Mouse (Mus musculus) cerebellum, adult 2 months (tissue): ENCODE measurements around the gene Ccdc78. TPM values are rescaled to one million over a fixed set of nuclear protein-coding genes. Genes with fewer than 3 reads are reported as not detected.

Source experiments
- DNase-seq, 2 experiments: peaks; one replicate each; pipeline ENCODE4 v3.0.0; 2021
- H3K27ac ChIP-seq: fragments of 200-500 bp; 2 replicates; pipeline ENCODE4 v1.5.1; 2012; ENCODE audit warnings: low read length, control low read depth, inconsistent platforms; ENCODE audit not compliant: insufficient read depth
- H3K27me3 ChIP-seq: fragments of 200-500 bp; 2 replicates; pipeline ENCODE4 v1.6.1; 2012; ENCODE audit warnings: inconsistent platforms, mild to moderate bottlenecking, low read length, moderate library complexity; ENCODE audit not compliant: control insufficient read depth, insufficient read depth
- H3K4me1 ChIP-seq: fragments of 200-500 bp; 2 replicates; pipeline ENCODE4 v1.6.1; 2011; ENCODE audit warnings: low read length; ENCODE audit not compliant: control insufficient read depth, insufficient read depth
- H3K4me3 ChIP-seq: fragments of 200-500 bp; replicated peaks from 2 replicates; pipeline ENCODE3; 2011; ENCODE audit warnings: mild to moderate bottlenecking, low read depth, low read length, control low read depth; ENCODE audit not compliant: insufficient read depth
- CTCF ChIP-seq: fragments of 200-500 bp; IDR thresholded peaks from 2 replicates; pipeline ENCODE4 v1.5.1; 2011; ENCODE audit warnings: low read depth, mild to moderate bottlenecking, control low read depth, low read length, moderate library complexity, borderline replicate concordance; ENCODE audit not compliant: insufficient read depth
- POLR2A ChIP-seq: fragments of 200-500 bp; IDR thresholded peaks from 2 replicates; pipeline ENCODE4 v1.6.1; 2011; ENCODE audit warnings: low read length, control low read depth, borderline replicate concordance; ENCODE audit not compliant: insufficient read depth
- WGBS: fragments of 180-500 bp; shearing (Covaris S2); methylation state at CpG from one replicate; pipeline ENCODE4 v1.1.7; 2018; 5-methylcytosine and 5-hydroxymethylcytosine counted together
- polyA plus RNA-seq: library from polyadenylated mRNA; depleted of rRNA; stranded (reverse); fragments of >200 nt; gene quantifications from 2 replicates; pipeline ENCODE4 v1.2.3, GENCODE M21; 2012

Gene Ccdc78
- polyA plus RNA-seq, 1 experiment, result 0.47 TPM

GRCm38 (mm10) chr17:25783861-25784574, 2.4 kb upstream of the Ccdc78 start:
- TF ChIP-seq POLR2A, result no peak
- TF ChIP-seq CTCF, result no peak
- DNase-seq, result no peak
- Histone ChIP-seq H3K4me3 (peak overlapping the region; percentile 68), H3K4me1 (peaks cover 15% of the 10 kb centered on the region), H3K27ac (no peak overlapping the region), H3K27me3 (no peaks in the 10 kb centered on the region)
- WGBS, result 31% methylated on average over 15 of the region's 15 CpGs

GRCm38 (mm10) chr17:25785281-25785745, 1.1 kb upstream of the Ccdc78 start, which contains the start of gene Haghl:
Haghl (minus strand) TSS chr17:25785673.
- under 1% methylated on average over 23 of the region's 23 CpGs for WGBS
- H3K27me3 ChIP-seq, result no peaks in the 10 kb centered on the region
- TF ChIP-seq CTCF, result no peak
- peak; percentile 97 for TF ChIP-seq POLR2A
- H3K4me1 ChIP-seq, result peaks cover 15% of the 10 kb centered on the region
- peak within 1 kb of the TSS; percentile 68 for H3K4me3 ChIP-seq
- peak; percentile 96 to 99 for DNase-seq
- peak within 1 kb of the TSS; percentile 27 for H3K27ac ChIP-seq

DNA sequence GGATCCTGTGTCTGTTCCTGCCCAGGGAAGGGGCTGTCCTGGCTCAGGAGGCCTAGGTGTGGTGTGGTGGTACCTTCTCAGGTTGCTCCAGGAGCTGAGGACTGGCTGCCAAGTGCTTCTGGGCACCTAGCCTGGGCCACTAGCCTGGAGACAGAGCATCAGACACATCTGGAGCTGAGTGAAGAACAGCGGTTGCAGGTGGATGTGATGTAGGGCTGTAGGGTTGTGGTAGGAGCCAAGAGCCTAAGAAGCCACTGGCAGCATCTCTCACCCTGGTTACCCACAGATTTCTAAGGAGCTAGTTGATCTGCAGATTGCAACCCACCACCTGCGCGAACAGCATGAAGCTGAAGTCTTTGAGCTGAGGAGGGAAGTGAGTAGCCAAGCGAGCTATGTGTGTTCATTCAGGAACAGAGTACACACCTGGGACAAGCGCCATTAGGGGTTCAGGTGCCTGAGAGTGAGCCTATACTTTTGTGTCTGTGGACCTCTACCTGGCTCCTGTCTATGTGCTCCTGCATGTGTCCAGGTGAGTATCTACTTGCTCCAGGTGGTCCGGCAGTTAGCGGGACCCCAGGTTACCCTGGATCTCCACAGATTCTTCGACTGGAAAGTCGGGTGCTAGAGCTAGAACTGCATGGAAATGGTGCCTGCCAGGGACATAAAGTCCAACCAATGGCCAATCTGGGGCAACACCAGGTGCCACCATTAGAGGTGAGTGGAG, 563 bp downstream of the Ccdc78 start:
- no peak for TF ChIP-seq CTCF
- no peak for TF ChIP-seq POLR2A
- H3K4me1 ChIP-seq, result peaks cover 15% of the 10 kb centered on the region
- WGBS, result 89% methylated on average over 9 of the region's 9 CpGs
- H3K27ac ChIP-seq, result no peak overlapping the region
- H3K27me3 ChIP-seq, result no peaks in the 10 kb centered on the region
- no peak for DNase-seq
- H3K4me3 ChIP-seq, result no peak overlapping the region

DNA sequence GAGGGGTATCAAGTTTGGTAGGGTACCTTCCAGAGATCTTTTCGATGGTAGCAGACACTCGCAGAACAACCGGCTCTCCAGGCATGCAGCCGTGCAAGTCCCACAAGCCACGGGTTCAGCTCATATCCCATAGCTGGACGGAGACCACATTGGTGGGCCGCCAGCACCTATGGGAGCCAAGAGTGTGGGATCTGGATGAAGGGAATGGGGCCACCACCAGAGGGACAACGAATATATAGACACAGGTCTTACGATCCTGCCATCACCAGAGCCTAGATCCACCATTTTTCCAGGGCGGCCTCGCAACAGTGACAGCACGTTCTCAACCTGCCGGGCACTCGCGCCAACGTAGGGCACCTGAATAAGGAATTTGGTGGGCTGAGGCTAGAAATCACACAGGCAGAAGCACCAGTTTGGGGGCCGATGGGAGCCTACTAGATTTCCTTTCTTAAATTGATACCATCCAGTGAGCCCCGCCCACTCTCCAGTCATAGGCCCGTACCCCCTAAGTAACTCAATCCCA, 5.0 kb downstream of the Ccdc78 start:
- WGBS, result 11% methylated on average over 19 of the region's 19 CpGs
- no peak overlapping the region for H3K27ac ChIP-seq
- H3K4me1 ChIP-seq, result peaks cover 8% of the 10 kb centered on the region
- peak overlapping the region; percentile 91 for H3K4me3 ChIP-seq
- DNase-seq, result peak in 1 of 2 experiments; percentile 53
- TF ChIP-seq CTCF, result no peak
- TF ChIP-seq POLR2A, result no peak
- H3K27me3 ChIP-seq, result no peaks in the 10 kb centered on the region

- Histone ChIP-seq H3K27ac (peak overlapping the region; percentile 95), H3K27me3 (no peaks in the 10 kb centered on the region), H3K4me1 (peaks cover 8% of the 10 kb centered on the region), H3K4me3 (peak overlapping the region; percentile 91)
- TF ChIP-seq CTCF (no peak), POLR2A (peak; percentile 93)
- WGBS, result under 1% methylated on average over 45 of the region's 45 CpGs
- peak; percentile 86 to 92 for DNase-seq
Measured at GRCm38 (mm10) chr17:25791843-25792527, 5.6 kb downstream of the Ccdc78 start.

GRCm38 (mm10) chr17:25792615-25793014, 6.2 kb downstream of the Ccdc78 start, which contains the start of gene Fam173a:
Fam173a (minus strand) TSS chr17:25792901.
- DNase-seq, result peak in 1 of 2 experiments; percentile 64
- no peak for TF ChIP-seq POLR2A
- TF ChIP-seq CTCF, result no peak
- H3K4me1 ChIP-seq, result peaks cover 8% of the 10 kb centered on the region
- H3K4me3 ChIP-seq, result peak within 1 kb of the TSS; percentile 91
- no peaks in the 10 kb centered on the region for H3K27me3 ChIP-seq
- H3K27ac ChIP-seq, result peak within 1 kb of the TSS; percentile 95
- WGBS, result 0% methylated on average over 14 of the region's 14 CpGs

- Histone ChIP-seq H3K27me3 (no peaks in the 10 kb centered on the region), H3K4me3 (no peak overlapping the region), H3K27ac (no peak overlapping the region), H3K4me1 (peaks cover 8% of the 10 kb centered on the region)
- 20% methylated on average over 13 of the region's 13 CpGs for WGBS
- TF ChIP-seq POLR2A (no peak), CTCF (no peak)
- peak in 1 of 2 experiments; percentile 27 for DNase-seq
Measured at GRCm38 (mm10) chr17:25794197-25794596, 7.8 kb downstream of the Ccdc78 start.
